Mouse (Mus musculus) large intestine, adult 2 months (tissue): Measurements from ENCODE around the gene Cdr2. TPM values are rescaled to one million over a fixed set of nuclear protein-coding genes. Genes with fewer than 3 reads are reported as not detected.
A peak's percentile ranks its signal among the peaks of the same experiment; 100 is the strongest.
"Not testable (repeated sequence)": the region's sequence is repeated elsewhere in the genome, so short reads cannot be mapped to it uniquely, and the experiment has no call there.

Experiments used
- DNase-seq: peaks from one replicate; pipeline ENCODE4 v3.0.0-alpha.2; 2012; ENCODE audit warnings: low read depth, low spot score
- WGBS: fragments of 180-500 bp; shearing (Covaris S2); methylation state at CpG from one replicate; pipeline ENCODE4 v1.1.7; 2018; 5-methylcytosine and 5-hydroxymethylcytosine counted together
- polyA plus RNA-seq: library from polyadenylated mRNA; depleted of rRNA; stranded (reverse); fragments of >200 nt; gene quantifications from 2 replicates; pipeline ENCODE4 v1.2.3, GENCODE M21; 2012

The Cdr2 gene
- polyA plus RNA-seq, 1 experiment: 14.5 TPM

GRCm38 (mm10) chr7:120977063-120977462 lies 5.0 kb downstream of the Cdr2 start:
- DNase-seq: no peak
- 52% methylated on average over 7 of the region's 7 CpGs for WGBS

DNA sequence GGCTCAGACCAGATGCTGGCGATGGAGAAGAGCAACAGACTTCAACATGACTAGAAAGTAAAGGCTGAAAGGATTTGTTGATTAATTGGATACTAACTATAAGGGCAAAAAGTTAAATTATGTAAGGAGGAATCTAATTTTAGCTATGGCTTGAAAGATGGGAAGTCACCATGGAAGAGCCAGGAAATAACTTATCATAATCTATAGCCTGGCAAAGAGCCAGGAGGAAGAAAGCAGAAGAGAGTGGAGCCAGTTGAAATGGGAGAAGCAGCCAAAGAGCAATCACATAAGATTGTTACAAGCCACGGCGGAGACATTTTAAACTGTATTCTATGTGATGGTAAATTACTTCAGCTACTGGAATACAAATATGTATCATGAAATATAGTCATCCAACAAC lies 8.1 kb downstream of the Cdr2 start:
- WGBS: 44% methylated on average over 3 of the region's 3 CpGs
- no peak for DNase-seq

DNA sequence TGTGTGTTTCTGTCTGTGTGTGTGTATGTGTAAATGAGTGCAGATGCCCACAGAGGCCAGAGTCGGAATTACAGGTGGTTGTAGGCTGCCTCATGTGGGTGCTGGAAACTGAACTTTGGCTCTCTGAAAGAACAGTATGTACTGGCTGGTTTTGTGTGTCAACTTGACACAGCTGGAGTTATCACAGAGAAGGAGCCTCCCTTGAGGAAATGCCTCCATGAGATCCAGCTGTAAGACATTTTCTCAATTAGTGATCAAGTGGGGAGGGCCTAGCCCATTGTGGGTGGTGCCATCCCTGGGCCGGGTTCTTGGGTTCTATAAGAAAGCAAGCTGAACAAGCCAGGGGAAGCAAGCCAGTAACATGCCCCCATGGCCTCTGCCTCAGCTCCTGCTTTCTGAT lies 9.6 kb downstream of the Cdr2 start:
- WGBS: 74% methylated on average over 2 of the region's 2 CpGs
- not testable (repeated sequence) for DNase-seq

DNA sequence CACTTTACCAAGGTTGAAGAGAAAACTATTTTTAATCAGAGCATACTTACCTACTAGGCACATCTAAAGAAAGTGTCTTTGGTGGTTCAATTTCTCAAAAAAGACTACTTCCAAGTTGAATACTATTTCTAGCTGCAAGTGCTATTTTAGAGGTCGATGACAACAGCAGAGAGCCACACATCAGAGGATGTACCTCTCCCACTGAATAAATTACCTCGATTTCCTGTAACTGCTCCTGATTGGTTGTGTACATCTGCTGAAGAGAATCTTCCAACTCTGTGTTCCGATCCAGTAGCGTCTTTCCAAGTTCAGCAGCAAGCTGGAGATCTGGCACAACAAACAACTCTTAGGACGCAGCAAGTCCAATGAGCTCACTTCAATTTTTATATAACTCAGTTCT lies 12.0 kb downstream of the Cdr2 start:
- 70% methylated on average over 5 of the region's 5 CpGs for WGBS
- no peak for DNase-seq

- 67% methylated on average over 7 of the region's 7 CpGs for WGBS
These were observed 12.9 kb downstream of the Cdr2 start for GRCm38 (mm10) chr7:120969221-120969620.

DNA sequence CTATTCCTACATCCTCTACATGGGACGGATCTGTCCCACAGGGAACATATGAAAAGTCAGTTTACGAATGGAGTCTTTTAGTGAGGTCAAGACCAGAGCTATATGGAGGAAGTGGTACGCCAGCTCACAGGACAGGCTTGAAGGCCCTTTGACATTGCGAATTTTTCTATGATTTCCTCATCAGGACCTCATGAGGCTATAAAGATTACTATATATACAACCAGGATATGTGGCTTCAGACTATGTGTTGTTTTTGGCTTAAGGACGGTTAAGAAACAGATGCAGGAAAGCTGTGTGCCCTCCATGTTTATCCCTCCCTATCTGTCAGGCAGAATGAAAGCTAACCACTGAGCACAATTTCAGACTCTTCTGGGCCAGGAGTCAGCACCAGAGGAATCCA lies 19.0 kb downstream of the Cdr2 start:
- DNase-seq: no peak
- 56% methylated on average over 5 of the region's 5 CpGs for WGBS

More at GRCm38 (mm10) chr7:120969221-120969620, 12.9 kb downstream of the Cdr2 start:
- DNase-seq: no peak

- WGBS: 48% methylated on average over 3 of the region's 3 CpGs
- DNase-seq: no peak
These were observed 20.2 kb downstream of the Cdr2 start for GRCm38 (mm10) chr7:120961893-120962292.

DNA sequence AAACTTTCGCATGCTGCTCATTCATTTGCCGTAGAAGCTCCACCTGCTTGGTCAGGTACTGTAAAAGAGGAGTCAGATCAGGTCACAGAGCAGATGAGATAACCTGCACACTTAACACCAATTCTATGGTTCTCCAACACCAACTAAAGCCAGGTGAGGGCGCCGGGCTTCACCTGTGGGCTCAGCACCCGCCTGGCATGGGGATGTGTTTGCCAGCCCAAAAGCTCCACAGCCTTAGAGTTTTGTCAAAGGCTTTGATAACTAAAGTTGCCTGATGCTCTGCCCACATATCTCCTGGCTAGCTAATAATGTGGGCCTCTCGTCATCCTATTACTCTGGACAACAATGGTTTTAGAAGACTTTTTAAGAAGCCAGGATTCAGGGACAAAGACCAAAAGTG lies 21.5 kb downstream of the Cdr2 start:
- 37% methylated on average over 6 of the region's 6 CpGs for WGBS
- DNase-seq: no peak

DNA sequence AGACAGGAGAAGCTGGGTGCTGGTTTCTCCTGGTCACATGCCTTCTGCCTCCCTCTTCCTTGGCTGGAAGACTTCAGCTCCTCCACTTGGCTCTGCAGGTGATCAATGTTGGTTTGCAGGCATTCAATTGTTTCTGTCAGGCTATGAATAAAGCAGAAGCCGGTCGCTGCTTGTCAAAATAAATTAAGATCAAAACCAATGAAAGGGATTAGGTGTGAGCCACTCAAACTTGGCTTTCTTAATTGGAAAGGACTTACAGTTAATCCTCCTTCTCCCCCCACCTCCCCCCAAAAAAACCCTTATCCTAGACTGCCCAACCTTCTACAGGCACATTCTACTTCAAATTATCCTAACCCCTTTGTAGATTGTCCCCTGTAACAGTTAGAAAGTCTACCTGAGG lies 22.0 kb downstream of the Cdr2 start:
- no peak for DNase-seq
- 92% methylated on average over 2 of the region's 2 CpGs for WGBS

DNA sequence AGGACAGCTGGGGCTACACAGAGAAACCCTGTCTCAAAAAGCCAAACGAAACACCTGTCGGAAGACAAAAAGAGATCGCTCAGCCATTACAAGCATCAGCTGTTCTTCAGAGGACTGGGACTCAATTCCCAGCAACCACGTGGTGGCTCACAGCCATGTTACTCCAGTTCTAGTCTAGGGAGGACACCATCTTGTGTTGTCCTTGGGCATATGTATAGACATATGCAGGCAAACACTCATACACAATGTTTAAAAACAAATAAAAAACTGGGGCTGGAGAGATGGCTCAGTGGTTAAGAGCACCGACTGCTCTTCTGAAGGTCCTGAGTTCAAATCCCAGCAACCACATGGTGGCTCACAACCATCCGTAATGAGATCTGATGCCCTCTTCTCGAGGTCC lies 28.5 kb downstream of the Cdr2 start:
- DNase-seq: not testable (repeated sequence)
- 83% methylated on average over 7 of the region's 7 CpGs for WGBS

DNA sequence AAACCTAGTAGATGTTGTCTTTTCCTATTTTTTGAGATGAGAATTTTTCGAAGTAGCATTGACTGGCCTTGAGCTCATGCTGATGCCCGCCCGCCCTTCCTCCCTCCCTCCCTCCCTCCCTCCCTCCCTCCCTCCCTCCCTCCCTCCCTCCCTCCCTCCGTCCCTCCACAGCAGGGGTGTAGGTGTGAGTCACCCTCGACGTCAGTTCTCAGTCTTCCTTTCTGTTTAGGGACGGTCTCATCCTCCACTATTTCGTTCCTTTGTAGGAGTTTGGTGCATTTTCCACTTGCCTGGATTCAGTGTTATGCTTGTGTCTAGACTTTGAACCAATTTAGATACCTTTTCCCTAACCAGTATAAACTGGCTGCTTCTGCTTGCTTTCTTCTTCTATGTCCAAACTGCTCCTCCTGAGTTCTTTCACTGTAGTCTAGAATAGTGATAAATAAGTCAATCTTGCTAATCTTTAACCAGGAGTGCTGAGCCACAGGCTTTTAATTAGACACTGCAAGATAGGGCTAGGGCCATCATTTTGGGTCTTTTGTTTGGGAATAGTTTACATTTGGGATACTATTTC lies 38.1 kb downstream of the Cdr2 start:
- DNase-seq: no peak
- WGBS: 36% methylated on average over 8 of the region's 8 CpGs

DNA sequence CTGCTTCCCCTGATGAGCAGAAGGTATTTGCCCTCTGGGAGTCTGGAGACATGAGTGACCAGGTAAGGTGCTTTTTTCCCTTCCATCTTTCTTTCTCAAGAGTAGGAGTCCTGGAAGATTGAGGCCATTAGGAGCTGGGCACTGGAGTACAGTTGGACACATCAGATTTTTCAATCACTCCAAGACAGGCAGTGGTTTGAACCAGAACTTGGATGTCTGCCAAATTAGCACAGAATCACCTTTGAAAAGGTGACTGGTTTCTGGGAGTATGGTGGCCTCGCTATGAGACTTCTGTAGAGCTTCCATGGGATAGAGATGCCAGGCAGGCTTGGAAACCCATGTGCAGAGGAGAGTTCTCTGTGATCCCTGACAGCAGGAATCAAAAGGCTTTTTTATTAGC lies 39.6 kb downstream of the Cdr2 start:
- 78% methylated on average over 1 of the region's 1 CpGs for WGBS
- no peak for DNase-seq

- WGBS: 97% methylated on average over 6 of the region's 6 CpGs
- no peak for DNase-seq
These were observed 40.9 kb downstream of the Cdr2 start for GRCm38 (mm10) chr7:120941214-120941613.

DNA sequence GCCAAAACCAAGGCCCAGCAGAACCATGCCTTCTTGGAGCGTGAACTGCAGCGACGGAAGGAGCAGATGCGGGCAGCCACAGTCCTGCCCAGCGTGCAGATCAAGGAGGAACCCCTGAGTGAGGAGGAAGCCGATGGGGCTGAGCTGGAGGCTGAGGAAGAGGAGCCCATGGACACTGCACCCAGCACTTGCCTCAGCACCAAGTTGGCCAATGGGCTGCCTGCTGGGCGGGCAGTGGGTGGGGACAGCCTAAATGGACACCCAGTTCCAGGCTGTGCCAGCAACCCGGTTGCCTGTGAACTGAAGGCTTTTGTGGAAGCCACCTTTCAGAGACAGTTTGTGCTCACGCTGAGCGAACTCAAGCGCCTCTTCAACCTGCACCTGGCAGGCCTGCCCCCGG lies 41.8 kb downstream of the Cdr2 start:
- 89% methylated on average over 12 of the region's 12 CpGs for WGBS
- no peak for DNase-seq

DNA sequence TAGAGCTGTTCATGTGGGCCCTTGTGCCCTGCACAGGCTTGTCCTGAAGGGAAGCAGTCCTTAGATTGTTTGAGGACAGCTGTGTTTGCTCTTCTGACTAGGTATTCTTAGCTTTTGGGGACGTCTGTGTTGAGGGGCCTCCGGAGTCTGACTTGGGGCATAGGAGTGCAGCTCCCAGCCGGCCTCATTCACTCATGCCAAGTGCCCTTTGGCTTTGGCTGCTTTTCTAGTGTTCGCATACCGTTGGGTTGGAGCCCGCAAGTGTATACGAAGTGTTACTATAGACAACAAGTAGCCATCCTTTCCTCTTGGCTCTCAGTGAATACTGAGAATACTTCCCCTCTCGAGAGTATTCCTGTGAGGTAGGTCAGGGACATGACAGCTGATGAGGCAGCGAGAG lies 43.9 kb downstream of the Cdr2 start:
- 79% methylated on average over 9 of the region's 9 CpGs for WGBS
- DNase-seq: no peak

GRCm38 (mm10) chr7:120936522-120936921 lies 45.6 kb downstream of the Cdr2 start:
- 91% methylated on average over 4 of the region's 4 CpGs for WGBS

DNA sequence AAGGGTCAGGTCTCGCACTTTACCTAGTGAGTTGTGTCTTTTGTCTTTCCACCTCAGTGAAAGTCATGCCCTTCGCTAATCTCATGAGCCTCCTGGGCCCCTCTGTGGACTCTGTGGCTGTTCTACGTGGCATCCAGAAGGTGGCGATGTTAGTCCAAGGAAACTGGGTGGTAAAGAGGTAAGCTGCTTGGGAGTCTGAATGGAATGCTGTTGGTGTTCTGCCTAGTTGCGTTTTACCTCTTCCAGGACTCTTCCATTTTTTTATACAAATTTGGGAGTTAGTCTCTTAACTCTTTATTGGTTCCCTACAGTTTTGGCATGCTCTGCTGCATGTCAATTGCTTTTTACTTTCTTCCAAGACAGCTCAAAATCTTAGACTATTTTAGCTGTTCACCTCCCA lies 47.4 kb downstream of the Cdr2 start:
- WGBS: 30% methylated on average over 5 of the region's 5 CpGs

More at GRCm38 (mm10) chr7:120936522-120936921, 45.6 kb downstream of the Cdr2 start:
- DNase-seq: no peak

DNA sequence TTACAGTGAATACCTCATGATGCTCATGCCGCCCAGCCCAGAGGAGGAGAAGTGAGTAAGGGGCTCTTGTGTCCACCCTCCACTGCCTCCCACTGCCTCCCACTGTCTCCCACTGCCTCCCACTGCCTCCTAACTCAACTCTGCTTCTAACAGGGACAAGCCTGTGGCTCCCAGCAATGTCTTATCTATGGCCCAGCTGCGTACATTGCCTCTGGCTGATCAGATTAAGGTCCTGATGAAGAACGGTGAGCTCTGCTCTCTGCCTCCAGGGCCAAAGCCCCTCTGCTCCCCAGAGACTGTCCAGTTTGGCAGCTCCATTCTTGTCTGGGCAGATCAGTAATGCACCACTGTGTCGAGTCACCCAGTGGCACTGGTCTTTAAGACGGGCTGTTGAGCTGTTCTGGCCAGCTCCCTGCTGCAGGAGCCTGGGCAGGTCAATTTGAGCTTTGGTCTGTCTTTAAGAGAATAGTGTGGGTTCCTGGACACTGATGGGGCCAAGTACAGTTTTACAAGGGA lies 48.4 kb downstream of the Cdr2 start:
- 85% methylated on average over 5 of the region's 5 CpGs for WGBS
- no peak for DNase-seq

More for the DNA sequence above, 47.4 kb downstream of the Cdr2 start:
- DNase-seq: peak; percentile 33

DNA sequence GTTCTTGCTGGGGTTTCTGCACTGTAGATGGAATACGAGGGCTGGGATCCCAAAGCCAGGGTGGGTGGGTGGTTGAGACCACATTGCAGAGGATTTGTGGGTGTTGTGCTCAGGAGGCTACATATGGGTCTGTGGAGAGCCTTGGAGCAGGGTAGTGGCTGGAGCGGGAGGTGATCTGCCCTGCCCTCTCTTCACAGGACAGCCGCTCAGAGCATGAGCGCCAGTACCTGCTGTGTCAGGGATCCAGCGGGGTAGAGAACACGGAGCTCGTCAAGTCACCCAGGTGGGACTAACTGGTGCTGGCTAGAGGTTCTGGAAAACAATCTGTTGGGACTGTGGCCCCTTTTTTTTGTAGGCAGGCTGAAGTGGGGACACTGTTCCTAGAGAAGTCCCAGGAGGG lies 49.0 kb downstream of the Cdr2 start:
- no peak for DNase-seq
- WGBS: 92% methylated on average over 7 of the region's 7 CpGs

DNA sequence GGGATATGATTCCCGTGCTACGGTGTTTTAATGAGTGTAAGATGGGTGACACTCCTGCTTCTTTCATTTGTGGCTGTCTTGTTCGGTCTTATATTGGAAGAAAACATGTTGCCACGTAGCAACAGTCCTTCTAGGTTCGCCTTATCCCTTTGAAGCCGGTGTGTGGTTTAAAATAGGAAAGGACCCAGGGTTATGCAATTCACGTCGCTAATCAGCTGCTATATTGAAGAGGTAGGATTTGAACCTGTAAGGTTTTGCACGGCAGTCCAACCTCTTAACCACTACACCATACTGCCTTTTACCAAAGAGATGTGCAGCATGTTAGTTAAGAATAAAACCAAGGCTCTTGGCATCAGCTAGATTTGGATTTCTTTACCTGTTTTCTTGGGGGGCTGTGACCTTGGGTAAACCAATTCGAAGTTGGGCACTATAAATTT lies 63.6 kb downstream of the Cdr2 start:
- 2% methylated on average over 10 of the region's 10 CpGs for WGBS

DNA sequence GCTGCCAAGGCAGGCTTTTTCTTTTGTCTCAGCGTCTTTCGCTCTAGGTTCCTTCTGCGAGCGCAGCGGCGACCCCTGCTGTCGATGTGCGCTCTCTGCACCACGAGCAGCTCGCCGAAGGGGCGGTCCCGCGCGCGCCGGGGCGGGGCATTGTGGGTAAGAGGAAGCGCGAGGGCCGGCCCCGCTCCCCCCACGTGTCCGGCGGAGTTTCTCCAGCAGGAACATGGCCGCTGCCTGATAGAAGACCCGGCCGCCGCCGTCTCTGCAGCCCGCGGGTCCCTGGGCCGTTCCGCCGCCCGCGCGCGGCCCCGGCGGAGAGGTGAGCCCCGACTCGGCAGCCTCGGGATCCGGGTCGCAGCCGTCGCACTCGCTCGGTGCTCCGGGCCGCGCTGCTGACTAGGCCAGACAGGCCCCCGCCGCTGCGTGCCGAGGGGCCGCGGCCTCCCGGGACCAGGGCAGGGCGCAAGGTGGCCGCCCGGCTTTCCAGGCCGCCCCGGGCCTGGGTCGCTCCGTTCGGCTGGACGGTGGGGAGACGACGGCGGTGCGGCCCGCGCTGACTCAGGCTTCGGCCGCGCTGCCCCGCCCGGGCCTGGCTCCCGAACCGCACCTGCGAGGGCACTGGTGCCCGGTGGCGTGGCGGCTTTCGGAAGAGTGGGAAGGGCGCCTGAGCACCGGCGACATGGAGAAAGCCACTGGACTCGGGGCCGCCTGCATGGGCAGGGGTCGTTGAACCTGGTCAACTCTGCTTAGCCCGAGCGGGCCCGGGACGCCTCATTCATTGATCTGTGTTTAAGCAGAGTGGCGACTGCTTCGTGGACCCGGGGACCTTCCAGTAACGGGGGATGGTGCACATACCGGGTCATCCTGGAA lies 64.3 kb downstream of the Cdr2 start, which contains the start of gene Polr3e:
TSS of gene Polr3e (plus strand) at position 153 of the 870 bp plus-strand sequence.
- under 1% methylated on average over 101 of the region's 102 CpGs for WGBS
- peak; percentile 92 for DNase-seq

More for the DNA sequence above, 63.6 kb downstream of the Cdr2 start:
- peak; percentile 70 for DNase-seq
